Mouse (Mus musculus) spleen, postnatal 14 days (tissue): ENCODE data around the gene Tbpl1.

Source experiments
- DNase-seq, 2 experiments: peaks; one replicate each; pipeline ENCODE4 v3.0.0; 2021 to 2022; ENCODE audit warnings: low spot score in 2 of 2

Gene Tbpl1

DNA sequence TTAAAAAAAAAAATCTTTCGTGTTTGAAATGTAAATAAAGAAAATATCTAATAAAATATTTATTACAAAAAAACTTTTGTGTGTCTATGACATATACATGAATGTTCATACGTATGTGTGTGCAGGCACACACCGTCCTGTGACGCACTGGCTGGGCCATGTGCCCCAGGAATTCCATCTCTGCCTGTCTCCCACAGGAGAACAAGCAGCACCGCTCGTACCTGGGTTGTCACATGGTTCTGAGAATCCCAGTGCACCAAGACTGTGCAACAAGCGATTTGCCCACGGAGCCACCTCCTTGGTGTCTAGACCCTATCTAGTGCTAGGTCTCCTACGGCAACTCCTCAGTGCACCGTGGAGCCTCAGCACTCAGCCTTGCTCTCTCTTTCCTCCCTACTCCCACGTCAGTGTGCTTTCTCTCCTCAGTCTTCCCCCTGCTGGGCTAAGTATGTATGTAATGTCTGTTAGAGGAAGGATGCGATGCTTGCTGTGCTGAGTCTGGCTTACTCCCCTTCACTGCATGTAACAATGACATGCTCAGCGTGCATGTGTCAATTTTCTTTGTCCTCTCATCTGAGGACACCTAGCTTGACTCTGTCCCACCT lies 21.5 kb downstream of the Tbpl1 start:
- DNase-seq: no peak

- DNase-seq: no peak
Observed at GRCm38 (mm10) chr10:22708190-22708843, 23.4 kb downstream of the Tbpl1 start.

GRCm38 (mm10) chr10:22703844-22704243 lies 27.9 kb downstream of the Tbpl1 start:
- DNase-seq: no peak

DNA sequence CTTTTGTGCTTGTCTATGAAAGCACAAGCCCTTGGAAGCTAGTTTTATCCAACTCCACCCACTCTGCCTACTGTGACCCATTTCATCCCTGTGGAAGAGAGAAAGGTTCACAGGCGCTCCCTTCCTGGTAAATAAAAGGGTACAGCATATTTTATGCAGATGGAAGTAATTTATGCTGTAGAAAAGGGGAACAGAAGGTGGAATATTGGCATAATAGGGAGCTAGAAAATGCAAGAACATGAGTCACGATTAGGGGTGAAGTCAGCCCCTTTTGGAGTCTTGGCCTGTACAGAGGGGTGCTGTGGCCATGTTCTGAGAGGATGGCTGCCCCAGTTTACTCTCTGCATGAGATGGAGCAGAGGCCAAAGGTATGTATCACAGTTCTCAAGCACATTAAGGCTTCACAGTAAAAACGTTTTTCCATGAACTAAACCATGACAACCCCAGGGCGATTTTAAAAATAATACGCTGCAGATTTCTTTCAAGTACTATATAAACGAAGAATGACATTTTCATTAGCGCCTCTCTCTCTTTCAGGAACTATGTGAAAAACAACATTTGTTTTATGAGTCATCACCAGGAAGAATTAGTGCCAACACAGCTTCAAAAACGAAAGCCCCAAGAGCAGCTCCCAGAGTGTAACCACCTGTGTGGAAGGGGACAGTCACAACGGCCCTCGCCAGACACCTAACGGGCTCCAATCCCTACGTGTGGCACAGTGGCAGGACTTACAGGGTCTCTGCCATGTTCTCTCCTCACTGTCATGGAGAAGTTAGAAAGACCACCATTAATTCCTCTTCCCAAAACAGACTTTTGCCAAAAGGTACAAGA lies 30.0 kb downstream of the Tbpl1 start:
- DNase-seq: no peak

GRCm38 (mm10) chr10:22700773-22701172 lies 31.0 kb downstream of the Tbpl1 start:
- DNase-seq: no peak

DNA sequence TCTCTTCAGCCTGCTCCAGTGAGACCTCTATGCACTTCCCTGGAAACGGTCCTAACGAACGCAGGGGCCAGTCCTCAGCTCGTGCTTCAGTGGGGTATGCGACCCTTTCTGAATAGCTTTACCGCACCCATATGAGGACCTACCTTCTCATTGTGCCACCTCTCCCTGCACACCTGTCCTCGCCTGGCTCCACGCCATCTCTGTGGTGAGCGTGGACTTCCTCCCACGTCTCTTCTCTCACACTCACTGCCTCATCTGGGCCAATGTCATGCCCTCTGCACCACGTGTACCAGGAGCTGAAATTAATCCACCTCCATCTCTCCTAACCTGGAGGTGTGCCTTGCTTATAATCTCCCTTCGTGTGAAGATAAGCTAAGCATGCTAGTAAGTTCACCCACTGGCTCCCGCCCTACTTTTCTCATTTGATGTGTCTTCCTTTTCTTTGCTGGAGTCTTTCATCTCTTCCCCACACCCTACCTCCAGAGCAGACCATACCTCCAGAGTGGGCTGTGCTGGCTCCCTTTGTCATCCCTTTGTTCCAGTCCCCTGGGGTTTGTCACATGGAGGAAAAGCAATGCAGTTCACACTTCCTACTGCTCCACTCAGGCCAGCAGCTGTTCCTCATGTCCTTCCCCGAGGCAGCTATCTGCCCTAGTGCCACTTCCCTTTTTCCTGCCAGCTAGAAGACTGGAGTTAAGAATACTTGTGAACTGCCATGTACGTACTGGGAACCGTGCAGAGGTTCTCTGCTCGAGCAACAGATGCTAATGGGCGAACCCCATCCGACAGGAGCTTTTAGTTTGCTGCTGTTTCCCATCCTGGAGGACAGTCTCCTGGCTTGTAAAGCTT lies 32.0 kb downstream of the Tbpl1 start:
- no peak for DNase-seq

DNA sequence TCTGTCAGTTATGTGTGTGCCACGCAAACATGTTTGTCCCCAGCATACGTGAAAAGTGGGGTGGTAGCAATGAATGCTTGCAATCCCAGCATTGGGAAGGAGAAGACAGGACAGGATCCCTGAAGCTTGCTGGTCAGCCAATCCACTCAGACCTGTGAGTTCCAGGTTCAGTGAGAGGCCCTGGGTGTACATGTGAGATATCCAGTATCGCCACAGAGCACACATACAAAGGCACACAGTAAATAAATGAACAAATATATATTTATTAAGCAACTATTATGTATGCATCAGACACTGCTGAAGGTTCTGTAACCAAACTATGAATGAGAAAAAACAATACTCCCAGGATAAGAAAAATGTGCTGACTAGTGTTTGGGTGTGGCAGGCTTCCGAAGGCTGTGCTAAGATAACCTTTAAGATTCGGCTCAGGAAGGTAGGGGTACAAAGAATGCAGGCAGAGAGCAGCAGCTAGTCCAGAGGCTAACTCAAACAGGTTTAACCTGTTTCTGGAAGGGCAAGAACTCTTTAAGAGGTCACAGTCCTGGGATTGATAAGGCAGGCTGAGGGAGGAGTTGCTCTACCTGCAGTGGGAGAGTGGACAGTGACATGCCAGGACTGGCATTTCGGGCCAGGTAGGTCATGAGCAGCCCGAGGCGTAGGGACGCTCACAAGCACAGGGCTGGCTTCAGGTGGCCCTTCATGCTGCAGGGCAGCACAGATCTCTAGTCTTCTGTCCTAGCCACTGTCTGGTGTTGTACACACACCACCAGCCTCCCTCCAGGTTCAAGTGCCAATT lies 33.4 kb downstream of the Tbpl1 start:
- DNase-seq: no peak

DNA sequence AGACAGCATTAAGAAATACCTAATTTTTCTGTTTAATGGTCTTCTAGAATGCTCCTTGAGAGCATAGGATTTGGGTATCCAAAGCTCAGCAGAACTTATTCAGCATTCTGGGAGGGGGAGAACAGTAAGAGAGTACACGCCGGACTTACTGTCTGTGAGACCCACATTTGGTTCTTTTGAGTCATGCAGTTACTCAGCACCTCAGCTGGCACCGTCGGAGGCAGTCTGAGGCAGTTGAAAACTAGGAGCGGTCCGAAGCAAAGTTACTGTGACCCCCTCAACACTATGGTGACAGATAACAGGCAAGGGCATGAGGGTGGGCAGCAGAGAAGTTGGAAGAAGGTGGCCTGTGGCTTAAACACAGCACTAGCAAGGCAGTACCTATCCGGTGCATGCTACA lies 34.9 kb downstream of the Tbpl1 start:
- DNase-seq: no peak

GRCm38 (mm10) chr10:22696236-22696635 lies 35.5 kb downstream of the Tbpl1 start:
- no peak for DNase-seq

DNA sequence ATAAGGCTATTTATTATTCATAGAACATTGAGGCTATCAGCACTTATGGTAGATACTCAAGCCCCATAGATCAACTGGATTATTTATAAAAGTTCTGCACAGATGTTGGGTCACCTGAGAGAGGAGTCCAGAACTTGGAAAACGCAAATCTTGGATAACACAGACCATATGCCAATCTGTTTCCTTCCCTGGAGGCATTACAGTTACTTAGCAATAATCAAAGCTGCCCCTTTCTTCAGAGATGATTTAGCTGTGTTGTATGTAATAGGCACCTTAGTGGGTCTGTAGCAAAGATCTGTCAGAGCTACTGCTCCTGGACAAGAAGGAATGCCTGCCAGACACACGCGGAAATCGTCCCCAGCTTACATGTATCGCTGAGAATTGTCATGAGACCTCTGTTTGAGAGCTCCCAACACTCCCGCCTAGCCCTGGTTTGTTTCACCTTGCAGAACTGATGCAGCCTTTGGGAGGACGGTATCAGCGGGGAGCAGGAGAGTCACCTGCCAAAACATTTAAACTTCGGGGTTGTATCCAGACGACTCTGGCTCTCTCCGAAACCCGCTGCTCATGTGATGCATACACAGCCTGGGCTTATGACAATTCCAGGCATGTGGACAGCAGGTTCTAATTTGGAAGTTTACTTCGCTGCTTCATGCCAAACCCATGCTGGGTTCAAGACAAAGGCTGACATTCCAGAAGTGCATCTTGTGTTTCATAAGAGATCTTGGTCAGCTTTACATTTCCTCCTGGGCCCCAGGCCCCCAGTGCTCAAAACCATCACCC lies 55.7 kb downstream of the Tbpl1 start:
- DNase-seq: no peak

DNA sequence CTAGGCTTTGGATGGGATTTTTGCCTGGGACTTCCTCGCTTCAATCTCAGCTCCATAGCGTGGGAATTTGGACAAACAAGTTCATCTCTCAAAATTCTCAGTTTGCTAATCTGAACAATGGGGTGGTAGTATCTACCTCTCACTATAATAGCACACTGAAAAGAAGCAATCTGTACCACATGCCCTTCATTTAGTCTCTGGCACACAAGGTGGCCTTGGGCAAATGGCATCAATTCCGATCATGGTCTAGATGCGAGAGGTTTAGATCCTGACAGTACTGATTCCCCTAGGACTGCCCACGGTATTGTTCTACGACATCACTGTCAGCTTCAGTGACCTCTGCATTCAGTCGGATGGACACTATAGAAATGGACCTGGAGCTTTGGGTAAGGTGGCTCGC lies 57.6 kb downstream of the Tbpl1 start:
- DNase-seq: no peak

GRCm38 (mm10) chr10:22668509-22668908 lies 63.2 kb downstream of the Tbpl1 start:
- no peak for DNase-seq

DNA sequence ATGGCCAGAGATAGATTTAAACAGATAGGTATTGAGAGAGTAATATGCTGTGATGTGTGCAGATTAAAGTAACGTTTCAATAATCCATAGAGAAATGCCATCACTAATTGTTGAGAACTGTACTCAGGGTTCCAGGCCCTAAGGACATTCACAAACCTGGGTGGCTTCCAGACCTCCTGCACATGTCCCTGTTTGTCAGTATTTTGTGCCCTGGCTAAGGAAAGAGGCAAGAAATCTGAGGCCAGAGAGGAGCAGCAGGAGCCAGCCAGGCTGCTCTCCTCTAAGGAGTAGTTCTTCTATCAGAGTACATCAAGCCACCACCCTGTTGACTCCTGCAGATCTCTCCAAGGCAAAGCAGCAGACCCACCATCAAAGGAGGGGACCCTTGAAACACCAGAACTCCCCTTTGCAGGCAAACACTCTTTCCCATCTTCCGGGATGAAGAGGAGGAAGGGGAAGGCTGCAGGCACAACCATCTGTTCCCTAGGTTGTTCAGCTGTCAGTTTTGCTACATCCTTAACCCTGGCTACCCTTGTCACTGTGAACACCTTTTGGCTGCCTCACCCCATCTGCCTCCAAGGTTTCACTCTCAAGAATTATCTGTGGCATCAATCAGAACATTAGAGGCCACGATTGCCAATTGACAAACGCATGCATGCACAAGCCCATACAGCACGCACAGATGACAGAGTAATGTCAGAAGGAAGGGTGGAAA lies 71.3 kb downstream of the Tbpl1 start:
- no peak for DNase-seq

GRCm38 (mm10) chr10:22659386-22659725 lies 72.4 kb downstream of the Tbpl1 start:
- DNase-seq: no peak

- DNase-seq: no peak
Observed at GRCm38 (mm10) chr10:22658534-22659385, 73.0 kb downstream of the Tbpl1 start.
